Mouse (Mus musculus) testis, adult 2 months (tissue): ENCODE measurements at regions not wholly inside any gene's neighbourhood (a gene's known extent, or its start where the extent isn't known, plus 50 kb on each side); places are given as distances from the start of the nearest gene placed in this dataset.

Source experiments
- CTCF ChIP-seq: fragments of 200-500 bp; IDR thresholded peaks from 2 replicates; pipeline ENCODE4 v1.5.1; 2012; ENCODE audit warnings: low read depth, mild to moderate bottlenecking, inconsistent platforms, low read length, moderate library complexity; ENCODE audit not compliant: control insufficient read depth, insufficient read depth, insufficient replicate concordance
- POLR2A ChIP-seq: fragments of 200-500 bp; IDR thresholded peaks from 2 replicates; pipeline ENCODE4 v1.6.1; 2012; ENCODE audit warnings: low read depth, mild to moderate bottlenecking, inconsistent platforms, low read length, moderate library complexity; ENCODE audit not compliant: control insufficient read depth

DNA sequence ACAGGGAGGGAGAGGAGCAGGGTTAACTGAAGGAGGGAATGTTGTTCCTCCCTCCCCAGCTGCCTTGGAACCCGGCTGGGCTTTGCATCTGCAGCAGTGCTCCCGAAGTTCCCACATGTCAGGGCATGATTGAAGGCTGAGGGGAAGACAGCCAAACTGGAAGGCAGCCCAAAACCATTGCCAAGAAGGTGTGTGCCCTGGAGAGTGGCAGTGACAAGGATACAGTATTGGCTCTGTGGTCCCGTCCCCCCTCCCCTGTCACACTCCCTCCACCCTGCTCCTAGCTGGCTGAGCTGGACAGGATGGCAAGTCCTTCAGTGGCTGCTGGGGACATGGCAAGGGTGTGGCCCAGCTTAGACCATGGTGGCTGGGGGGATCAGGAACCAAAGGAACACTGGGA lies 79.1 kb downstream of the Cyp26b1 start:
- TF ChIP-seq CTCF (no peak), POLR2A (no peak)
